Mouse (Mus musculus): Measurements from ENCODE around the gene H2-Q2. TPM values are rescaled to one million over a fixed set of nuclear protein-coding genes. Genes with fewer than 3 reads are reported as not detected.
"Not testable (repeated sequence)": the region's sequence is repeated elsewhere in the genome, so short reads cannot be mapped to it uniquely, and the experiment has no call there.

The H2-Q2 gene
- polyA plus RNA-seq, 1 experiment: 6.4 TPM

GRCm38 (mm10) chr17:35320327-35321081 lies 21.5 kb upstream of the H2-Q2 start, which contains the start of gene H2-Q1:
Gene H2-Q1, plus strand, starts transcription at chr17:35320405.
- DNase-seq: no peak
- no peak for TF ChIP-seq POLR2A (IDR thresholded peaks at IDR 0.05; ENCODE audit: borderline replicate concordance, extremely low read depth, low read depth, low read length)
- TF ChIP-seq CTCF (IDR thresholded peaks at IDR 0.05; ENCODE audit: insufficient read depth, low read length): no peak
- peaks cover 6% of the 10 kb centered on the region for H3K4me1 ChIP-seq (ENCODE audit: control insufficient read depth, insufficient read depth, low read length)
- peak within 1 kb of the TSS; percentile 32 for H3K4me3 ChIP-seq (replicated peaks; ENCODE audit: extremely low read depth, low read depth, low read length)
- 3% methylated on average over 55 of the region's 55 CpGs for WGBS

- peak; percentile 48; the same call in 1 of the 2 replicates for TF ChIP-seq CTCF (IDR thresholded peaks at IDR 0.05; ENCODE audit: insufficient read depth, low read length)
- H3K4me3 ChIP-seq (replicated peaks; ENCODE audit: extremely low read depth, low read depth, low read length); DNase-seq; H3K4me1 ChIP-seq (ENCODE audit: control insufficient read depth, insufficient read depth, low read length): not testable (repeated sequence)
- WGBS: 56% methylated on average over 1 of the region's 1 CpGs
Observed at GRCm38 (mm10) chr17:35325124-35325523, 16.9 kb upstream of the H2-Q2 start.

GRCm38 (mm10) chr17:35326000-35326399 lies 16.0 kb upstream of the H2-Q2 start:
- H3K4me3 ChIP-seq (replicated peaks; ENCODE audit: extremely low read depth, low read depth, low read length); H3K4me1 ChIP-seq (ENCODE audit: control insufficient read depth, insufficient read depth, low read length); DNase-seq: not testable (repeated sequence)

- 56% methylated on average over 3 of the region's 3 CpGs for WGBS
- not testable (repeated sequence) for H3K4me1 ChIP-seq (ENCODE audit: control insufficient read depth, insufficient read depth, low read length); DNase-seq; H3K4me3 ChIP-seq (replicated peaks; ENCODE audit: extremely low read depth, low read depth, low read length)
Observed at GRCm38 (mm10) chr17:35329714-35330113, 12.3 kb upstream of the H2-Q2 start.

GRCm38 (mm10) chr17:35331546-35331945 lies 10.5 kb upstream of the H2-Q2 start:
- 31% methylated on average over 6 of the region's 6 CpGs for WGBS
- not testable (repeated sequence) for H3K4me3 ChIP-seq (replicated peaks; ENCODE audit: extremely low read depth, low read depth, low read length); H3K4me1 ChIP-seq (ENCODE audit: control insufficient read depth, insufficient read depth, low read length); DNase-seq

GRCm38 (mm10) chr17:35342711-35343476 lies 852 bp downstream of the H2-Q2 start:
- 3% methylated on average over 41 of the region's 46 CpGs for WGBS
- Histone ChIP-seq H3K4me1 (ENCODE audit: control insufficient read depth, insufficient read depth, low read length) (peaks cover 4% of the 10 kb centered on the region; the same call in 1 of the 2 replicates), H3K4me3 (replicated peaks; ENCODE audit: extremely low read depth, low read depth, low read length) (peak overlapping the region; percentile 58)
- peak; percentile 56 for DNase-seq
- TF ChIP-seq CTCF (IDR thresholded peaks at IDR 0.05; ENCODE audit: insufficient read depth, low read length) (no peak), POLR2A (IDR thresholded peaks at IDR 0.05; ENCODE audit: borderline replicate concordance, extremely low read depth, low read depth, low read length) (peak; percentile 38; the same call in 1 of the 2 replicates)

- H3K4me3 ChIP-seq (replicated peaks; ENCODE audit: extremely low read depth, low read depth, low read length); DNase-seq; H3K4me1 ChIP-seq (ENCODE audit: control insufficient read depth, insufficient read depth, low read length): not testable (repeated sequence)
Observed at GRCm38 (mm10) chr17:35347659-35348058, 5.6 kb downstream of the H2-Q2 start.

DNA sequence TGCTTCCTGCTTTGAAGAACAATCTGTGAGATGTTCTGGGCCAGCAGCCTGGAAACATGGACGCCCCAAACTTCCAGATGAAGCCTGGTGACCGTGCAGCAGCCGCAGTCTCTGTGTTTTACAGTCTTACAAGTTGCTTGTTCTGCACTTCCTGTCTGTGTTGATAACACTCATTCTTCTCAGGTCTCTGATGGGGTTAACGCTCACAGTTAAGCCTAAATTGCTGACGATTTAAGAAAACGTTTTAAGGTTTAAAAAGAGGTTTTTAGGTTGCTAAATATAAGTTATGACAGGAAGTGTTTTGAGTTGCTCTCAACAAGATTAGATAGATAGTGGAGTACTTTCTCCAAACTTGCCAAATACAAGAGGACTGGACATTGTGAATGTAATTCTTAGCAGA lies 11.2 kb downstream of the H2-Q2 start:
- not testable (repeated sequence) for H3K4me3 ChIP-seq (replicated peaks; ENCODE audit: extremely low read depth, low read depth, low read length); DNase-seq; H3K4me1 ChIP-seq (ENCODE audit: control insufficient read depth, insufficient read depth, low read length)
- WGBS: 15% methylated on average over 6 of the region's 6 CpGs

GRCm38 (mm10) chr17:35354071-35354470 lies 12.0 kb downstream of the H2-Q2 start:
- TF ChIP-seq POLR2A (IDR thresholded peaks at IDR 0.05; ENCODE audit: borderline replicate concordance, extremely low read depth, low read depth, low read length) (no peak), CTCF (IDR thresholded peaks at IDR 0.05; ENCODE audit: insufficient read depth, low read length) (no peak)
- WGBS: 69% methylated on average over 2 of the region's 2 CpGs
- H3K4me3 ChIP-seq (replicated peaks; ENCODE audit: extremely low read depth, low read depth, low read length): no peak overlapping the region
- DNase-seq: no peak
- no peaks in the 10 kb centered on the region for H3K4me1 ChIP-seq (ENCODE audit: control insufficient read depth, insufficient read depth, low read length)

GRCm38 (mm10) chr17:35357086-35357485 lies 15.0 kb downstream of the H2-Q2 start:
- no peak for DNase-seq
- TF ChIP-seq CTCF (IDR thresholded peaks at IDR 0.05; ENCODE audit: insufficient read depth, low read length) (no peak), POLR2A (IDR thresholded peaks at IDR 0.05; ENCODE audit: borderline replicate concordance, extremely low read depth, low read depth, low read length) (no peak)
- Histone ChIP-seq H3K4me1 (ENCODE audit: control insufficient read depth, insufficient read depth, low read length) (no peaks in the 10 kb centered on the region), H3K4me3 (replicated peaks; ENCODE audit: extremely low read depth, low read depth, low read length) (no peak overlapping the region)
- 40% methylated on average over 1 of the region's 1 CpGs for WGBS

Data from lung, adult 2 months (tissue).